Mouse (Mus musculus): Measurements from ENCODE around the gene Zfp42. TPM values are rescaled to one million over a fixed set of nuclear protein-coding genes. Genes with fewer than 3 reads are reported as not detected.

The Zfp42 gene
- polyA plus RNA-seq, 1 experiment, result not detected

DNA sequence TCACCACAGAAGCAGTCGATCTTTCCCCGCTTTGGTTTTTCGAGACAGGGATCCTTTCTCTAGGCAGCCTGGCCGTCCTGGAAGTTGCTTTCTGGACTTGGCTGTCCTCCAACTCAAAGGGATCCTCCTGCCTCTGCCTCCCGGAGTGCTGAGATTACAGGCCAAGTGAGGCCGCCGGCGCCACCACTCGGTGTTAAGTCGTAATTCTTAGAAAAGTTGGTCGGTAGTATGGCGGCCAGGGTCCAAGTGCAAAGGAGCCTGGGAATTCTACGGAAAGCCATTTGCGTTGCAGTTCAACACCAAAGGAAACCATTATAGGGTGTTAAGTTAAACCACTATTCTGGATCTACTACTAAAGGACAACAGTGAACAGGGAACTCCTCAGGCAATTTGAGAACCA, 1.1 kb downstream of the Zfp42 start:
- no peaks in the 10 kb centered on the region for H3K36me3 ChIP-seq (replicated peaks; ENCODE audit: low read length)
- no peak for TF ChIP-seq GATA1 (IDR thresholded peaks at IDR 0.05; ENCODE audit: borderline replicate concordance, low read length)
- TF ChIP-seq FLI1 (IDR thresholded peaks at IDR 0.05; ENCODE audit: low read length), result no peak
- H3K9me3 ChIP-seq, result peaks cover 5% of the 10 kb centered on the region
- H3K27me3 ChIP-seq (replicated peaks), result no peaks in the 10 kb centered on the region
- H3K4me3 ChIP-seq (replicated peaks), result no peak overlapping the region
- H3K4me1 ChIP-seq, result no peaks in the 10 kb centered on the region

DNA sequence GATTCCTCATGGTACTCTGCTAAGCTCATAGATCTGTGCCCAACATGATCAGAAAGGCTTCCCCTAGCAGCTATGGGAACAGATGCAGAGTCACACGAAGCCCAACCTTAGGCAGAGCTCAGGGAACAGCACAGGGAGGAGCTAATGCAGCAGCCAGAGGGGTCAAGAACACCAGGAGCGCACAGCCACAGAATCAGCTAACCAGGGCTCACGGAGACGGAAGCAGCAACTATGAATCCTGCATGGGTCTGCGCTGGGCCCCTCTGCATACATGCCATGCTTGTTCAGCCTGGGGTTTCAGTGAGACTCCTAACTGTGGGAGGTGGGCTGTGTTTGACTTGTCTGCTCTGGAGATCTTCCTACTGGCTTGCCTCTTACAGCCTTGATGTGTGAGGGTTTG, 7.0 kb downstream of the Zfp42 start:
- H3K36me3 ChIP-seq (replicated peaks; ENCODE audit: low read length), result no peaks in the 10 kb centered on the region
- peaks cover 11% of the 10 kb centered on the region for H3K9me3 ChIP-seq
- no peak for TF ChIP-seq FLI1 (IDR thresholded peaks at IDR 0.05; ENCODE audit: low read length)
- TF ChIP-seq GATA1 (IDR thresholded peaks at IDR 0.05; ENCODE audit: borderline replicate concordance, low read length), result no peak
- H3K4me1 ChIP-seq, result no peaks in the 10 kb centered on the region
- H3K27me3 ChIP-seq (replicated peaks), result no peaks in the 10 kb centered on the region
- no peak overlapping the region for H3K4me3 ChIP-seq (replicated peaks)

DNA sequence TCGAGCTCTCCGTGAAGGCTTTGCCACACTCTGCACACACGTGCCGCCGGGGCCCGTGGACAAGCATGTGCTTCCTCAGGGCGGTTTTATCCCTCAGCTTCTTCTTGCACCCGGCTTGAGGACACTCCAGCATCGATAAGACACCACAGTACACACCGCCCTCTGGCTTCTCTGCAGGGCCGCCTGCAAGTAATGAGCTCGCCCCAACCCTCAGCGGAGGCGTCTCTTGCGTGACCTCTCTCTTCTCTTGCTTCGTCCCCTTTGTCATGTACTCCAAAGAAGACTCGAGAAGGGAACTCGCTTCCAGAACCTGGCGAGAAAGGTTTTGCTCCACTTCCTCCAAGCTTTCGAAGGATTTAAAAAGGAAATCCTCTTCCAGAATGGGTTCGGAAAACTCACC, 11.0 kb downstream of the Zfp42 start:
- peaks cover 11% of the 10 kb centered on the region for H3K9me3 ChIP-seq
- H3K4me3 ChIP-seq (replicated peaks), result no peak overlapping the region
- no peaks in the 10 kb centered on the region for H3K4me1 ChIP-seq
- TF ChIP-seq GATA1 (IDR thresholded peaks at IDR 0.05; ENCODE audit: borderline replicate concordance, low read length) (no peak), FLI1 (IDR thresholded peaks at IDR 0.05; ENCODE audit: low read length) (no peak)
- H3K27me3 ChIP-seq (replicated peaks), result no peaks in the 10 kb centered on the region
- H3K36me3 ChIP-seq (replicated peaks; ENCODE audit: low read length), result no peaks in the 10 kb centered on the region

DNA sequence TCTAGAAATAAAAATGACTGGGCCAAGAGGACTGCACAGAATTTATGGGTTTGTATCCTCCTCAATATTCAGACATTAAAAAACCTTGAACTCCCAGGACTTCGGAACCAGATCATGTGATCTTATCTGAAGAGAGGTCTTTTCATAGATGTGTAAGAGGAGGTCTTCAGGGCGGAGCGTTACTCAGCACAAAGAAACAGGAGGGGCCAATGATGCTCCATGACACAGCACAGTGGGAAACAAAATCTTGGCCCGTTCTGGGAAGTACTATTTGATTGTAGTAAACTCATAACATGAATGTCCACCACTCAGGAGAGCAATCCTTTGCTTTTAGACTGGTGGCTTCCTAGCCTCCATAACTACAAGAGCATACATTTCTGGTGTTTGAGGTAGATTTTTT, 12.6 kb downstream of the Zfp42 start:
- Histone ChIP-seq H3K36me3 (replicated peaks; ENCODE audit: low read length) (no peaks in the 10 kb centered on the region), H3K9me3 (peaks cover 6% of the 10 kb centered on the region; the same call in 1 of the 2 replicates), H3K4me3 (replicated peaks) (no peak overlapping the region), H3K27me3 (replicated peaks) (no peaks in the 10 kb centered on the region), H3K4me1 (no peaks in the 10 kb centered on the region)
- TF ChIP-seq GATA1 (IDR thresholded peaks at IDR 0.05; ENCODE audit: borderline replicate concordance, low read length), result no peak
- TF ChIP-seq FLI1 (IDR thresholded peaks at IDR 0.05; ENCODE audit: low read length), result no peak

GRCm38 (mm10) chr8:43290424-43291111, 16.2 kb downstream of the Zfp42 start:
- H3K36me3 ChIP-seq (replicated peaks; ENCODE audit: low read length), result no peaks in the 10 kb centered on the region
- H3K4me1 ChIP-seq, result no peaks in the 10 kb centered on the region
- no peaks in the 10 kb centered on the region for H3K27me3 ChIP-seq (replicated peaks)
- no peak for TF ChIP-seq GATA1 (IDR thresholded peaks at IDR 0.05; ENCODE audit: borderline replicate concordance, low read length)
- no peak for TF ChIP-seq FLI1 (IDR thresholded peaks at IDR 0.05; ENCODE audit: low read length)
- H3K9me3 ChIP-seq, result peaks cover under 1% of the 10 kb centered on the region; the same call in 1 of the 2 replicates
- H3K4me3 ChIP-seq (replicated peaks), result no peak overlapping the region

GRCm38 (mm10) chr8:43289781-43290180, 17.0 kb downstream of the Zfp42 start:
- H3K27me3 ChIP-seq (replicated peaks), result no peaks in the 10 kb centered on the region
- no peaks in the 10 kb centered on the region for H3K4me1 ChIP-seq
- no peaks in the 10 kb centered on the region; the same call in 1 of the 2 replicates for H3K9me3 ChIP-seq
- H3K36me3 ChIP-seq (replicated peaks; ENCODE audit: low read length), result no peaks in the 10 kb centered on the region
- TF ChIP-seq FLI1 (IDR thresholded peaks at IDR 0.05; ENCODE audit: low read length) (no peak), GATA1 (IDR thresholded peaks at IDR 0.05; ENCODE audit: borderline replicate concordance, low read length) (no peak)
- H3K4me3 ChIP-seq (replicated peaks), result no peak overlapping the region

- H3K4me3 ChIP-seq (replicated peaks), result no peak overlapping the region
- no peaks in the 10 kb centered on the region for H3K27me3 ChIP-seq (replicated peaks)
- no peaks in the 10 kb centered on the region for H3K9me3 ChIP-seq
- no peak for TF ChIP-seq FLI1 (IDR thresholded peaks at IDR 0.05; ENCODE audit: low read length)
- no peak for TF ChIP-seq GATA1 (IDR thresholded peaks at IDR 0.05; ENCODE audit: borderline replicate concordance, low read length)
- no peaks in the 10 kb centered on the region for H3K4me1 ChIP-seq
- no peaks in the 10 kb centered on the region for H3K36me3 ChIP-seq (replicated peaks; ENCODE audit: low read length)
Observed at GRCm38 (mm10) chr8:43288840-43289239, 17.9 kb downstream of the Zfp42 start.

- no peaks in the 10 kb centered on the region for H3K9me3 ChIP-seq
- TF ChIP-seq GATA1 (IDR thresholded peaks at IDR 0.05; ENCODE audit: borderline replicate concordance, low read length) (no peak), FLI1 (IDR thresholded peaks at IDR 0.05; ENCODE audit: low read length) (no peak)
Observed at GRCm38 (mm10) chr8:43287456-43287855, 19.3 kb downstream of the Zfp42 start.

GRCm38 (mm10) chr8:43283231-43283630, 23.5 kb downstream of the Zfp42 start:
- H3K36me3 ChIP-seq (replicated peaks; ENCODE audit: low read length), result no peaks in the 10 kb centered on the region
- H3K4me1 ChIP-seq, result no peaks in the 10 kb centered on the region
- no peaks in the 10 kb centered on the region for H3K9me3 ChIP-seq
- TF ChIP-seq FLI1 (IDR thresholded peaks at IDR 0.05; ENCODE audit: low read length), result no peak
- TF ChIP-seq GATA1 (IDR thresholded peaks at IDR 0.05; ENCODE audit: borderline replicate concordance, low read length), result no peak
- no peak overlapping the region for H3K4me3 ChIP-seq (replicated peaks)
- H3K27me3 ChIP-seq (replicated peaks), result no peaks in the 10 kb centered on the region

More at GRCm38 (mm10) chr8:43287456-43287855, 19.3 kb downstream of the Zfp42 start:
- Histone ChIP-seq H3K36me3 (replicated peaks; ENCODE audit: low read length) (no peaks in the 10 kb centered on the region), H3K27me3 (replicated peaks) (no peaks in the 10 kb centered on the region), H3K4me3 (replicated peaks) (no peak overlapping the region), H3K4me1 (no peaks in the 10 kb centered on the region)

- Histone ChIP-seq H3K9me3 (no peaks in the 10 kb centered on the region), H3K27me3 (replicated peaks) (no peaks in the 10 kb centered on the region), H3K4me1 (no peaks in the 10 kb centered on the region), H3K36me3 (replicated peaks; ENCODE audit: low read length) (no peaks in the 10 kb centered on the region), H3K4me3 (replicated peaks) (no peak overlapping the region)
- TF ChIP-seq GATA1 (IDR thresholded peaks at IDR 0.05; ENCODE audit: borderline replicate concordance, low read length) (no peak), FLI1 (IDR thresholded peaks at IDR 0.05; ENCODE audit: low read length) (no peak)
Observed at GRCm38 (mm10) chr8:43278397-43278796, 28.4 kb downstream of the Zfp42 start.
